Mouse (Mus musculus) ovary, postnatal 14 days (tissue): Measurements from ENCODE around the gene Mrps12.
A peak's percentile ranks its signal among the peaks of the same experiment; 100 is the strongest.

Experiments
- DNase-seq: peaks from one replicate; pipeline ENCODE4 v3.0.0; 2022; ENCODE audit warnings: low spot score

Mrps12 gene

DNA sequence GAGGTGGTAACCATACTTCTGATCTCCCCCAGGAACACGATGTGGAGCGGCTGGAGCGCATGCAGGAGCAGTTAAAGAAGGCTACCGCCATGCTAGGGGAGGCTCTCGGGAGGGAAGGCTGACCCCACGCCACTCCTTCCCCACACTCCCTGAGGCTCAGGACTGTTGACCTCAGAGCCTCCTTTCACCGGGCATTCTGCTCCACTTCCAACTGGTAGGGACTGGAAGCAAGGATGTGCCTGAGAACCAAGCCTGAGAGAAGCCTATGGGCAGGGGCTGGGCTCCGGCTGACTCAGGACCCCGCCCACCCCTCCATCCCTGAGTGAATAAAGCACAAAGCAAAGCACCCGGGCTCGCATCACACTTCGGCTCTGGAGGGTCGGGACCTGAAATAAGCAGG lies 17.0 kb upstream of the Mrps12 start:
- DNase-seq: no peak

DNA sequence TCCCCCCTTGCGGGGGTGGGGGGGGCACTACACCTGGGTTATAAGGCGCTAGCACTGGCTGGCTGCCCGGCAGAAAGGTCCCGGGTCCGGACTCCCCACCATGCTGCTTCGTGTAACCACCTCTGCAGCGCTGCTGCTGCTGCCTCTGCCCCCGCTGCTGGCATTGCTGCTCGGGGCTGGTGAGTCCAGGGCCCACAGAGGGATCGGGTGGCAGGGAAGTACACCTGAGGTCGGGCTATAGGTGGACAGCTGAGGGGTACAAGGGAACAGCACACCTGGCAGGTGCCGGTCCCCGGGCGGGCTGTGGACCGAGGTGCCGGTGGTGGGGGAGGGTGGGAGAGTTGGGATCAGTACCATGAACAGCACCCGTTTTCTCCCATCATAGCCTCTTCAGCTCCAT lies 14.5 kb upstream of the Mrps12 start, which contains the start of gene Ccer2:
Gene Ccer2, plus strand, starts transcription at position 96 of the 400 bp plus-strand sequence.
- no peak for DNase-seq

DNA sequence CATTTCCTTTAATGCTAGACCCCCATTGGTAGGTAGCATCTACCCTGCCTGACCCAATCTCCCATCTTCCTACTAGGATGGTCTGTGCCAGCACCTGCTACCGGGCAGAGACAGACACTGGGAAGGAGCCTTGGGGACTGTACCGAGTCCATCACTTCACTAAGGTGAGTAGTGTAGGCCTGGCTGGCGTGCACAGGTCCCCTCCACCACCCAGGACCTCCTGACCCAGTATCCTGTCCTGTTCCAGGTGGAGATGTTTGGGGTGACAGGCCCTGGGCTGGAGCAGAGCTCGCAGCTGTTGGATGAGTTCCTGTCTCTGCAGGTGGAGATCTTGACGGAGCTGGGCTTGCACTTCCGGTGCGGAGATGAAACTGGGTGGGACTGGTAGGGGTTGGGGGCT lies 8.3 kb upstream of the Mrps12 start:
- no peak for DNase-seq

DNA sequence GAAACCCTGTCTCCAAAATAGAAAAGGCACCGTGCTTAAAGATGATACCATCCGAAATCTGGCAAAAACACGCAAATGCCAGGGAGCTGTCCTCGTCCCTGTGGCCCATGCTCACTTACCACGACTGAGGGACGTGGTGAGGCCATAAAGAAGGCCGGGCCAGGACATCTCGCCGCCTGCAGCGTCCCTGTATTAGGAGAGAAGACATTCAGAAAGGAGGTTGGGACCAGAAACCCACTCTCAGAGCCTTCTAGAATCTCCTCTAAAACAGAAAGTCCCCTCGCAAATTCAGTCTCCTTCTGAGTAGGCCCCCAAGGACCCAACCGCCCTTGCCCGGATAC lies 282 bp downstream of the Mrps12 start:
- DNase-seq: no peak

DNA sequence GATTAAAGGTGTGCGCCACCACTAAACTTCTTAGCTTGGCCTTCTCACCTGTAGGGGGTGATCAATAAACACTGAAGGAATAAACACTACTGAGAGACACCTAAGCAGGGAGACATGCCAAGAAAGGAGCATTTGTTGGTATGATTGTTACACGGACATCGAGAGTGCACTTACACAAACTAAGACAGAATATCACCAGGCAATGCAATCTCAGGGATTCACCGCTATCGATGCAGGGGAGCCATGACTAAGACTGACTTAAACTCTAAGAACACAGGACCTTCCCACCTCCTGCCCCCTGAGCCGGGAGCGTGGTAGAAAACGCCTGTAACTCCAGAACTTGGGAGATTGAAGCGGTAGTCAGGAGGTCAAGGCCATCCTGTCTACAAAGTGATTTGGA lies 671 bp downstream of the Mrps12 start:
- DNase-seq: no peak

DNA sequence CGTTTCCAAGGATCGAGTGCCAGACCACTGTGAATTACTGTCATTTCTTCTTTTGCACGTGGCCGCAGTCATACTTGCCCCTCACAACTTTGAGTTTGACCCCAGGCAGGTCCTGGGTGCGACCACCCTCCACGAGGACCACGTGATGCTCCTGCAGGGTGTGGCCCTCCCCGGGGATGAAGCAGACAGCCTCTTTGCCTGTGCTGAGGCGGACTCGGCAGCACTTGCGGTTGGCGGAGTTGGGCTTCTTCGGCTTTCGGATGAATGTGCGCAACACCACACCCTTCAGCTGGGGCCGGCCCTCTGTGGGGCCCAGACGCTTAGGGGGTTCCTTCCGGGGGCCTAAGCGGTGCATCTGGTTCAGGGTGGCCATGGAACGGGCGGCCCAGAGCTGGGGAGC lies 1.8 kb downstream of the Mrps12 start:
- no peak for DNase-seq

DNA sequence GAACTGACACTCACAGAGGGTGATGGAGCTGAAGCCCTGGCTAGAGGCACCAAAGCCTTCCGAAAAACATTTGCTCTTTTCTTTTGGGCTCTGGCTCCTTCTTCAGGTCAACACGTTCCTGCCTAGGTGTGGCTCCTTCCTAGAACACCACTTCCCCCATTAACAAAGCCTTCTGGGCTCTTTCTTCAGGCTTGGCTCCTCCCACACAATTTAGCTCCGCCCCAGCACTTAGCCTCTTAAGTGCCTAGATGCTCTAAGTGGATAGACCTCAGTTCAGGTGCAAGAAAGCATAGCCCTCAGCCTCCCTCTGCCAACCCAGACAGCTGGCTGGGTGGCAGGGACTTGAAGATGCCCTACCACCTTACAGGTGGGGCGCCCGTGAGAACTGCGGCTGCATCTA lies 5.9 kb downstream of the Mrps12 start:
- no peak for DNase-seq

DNA sequence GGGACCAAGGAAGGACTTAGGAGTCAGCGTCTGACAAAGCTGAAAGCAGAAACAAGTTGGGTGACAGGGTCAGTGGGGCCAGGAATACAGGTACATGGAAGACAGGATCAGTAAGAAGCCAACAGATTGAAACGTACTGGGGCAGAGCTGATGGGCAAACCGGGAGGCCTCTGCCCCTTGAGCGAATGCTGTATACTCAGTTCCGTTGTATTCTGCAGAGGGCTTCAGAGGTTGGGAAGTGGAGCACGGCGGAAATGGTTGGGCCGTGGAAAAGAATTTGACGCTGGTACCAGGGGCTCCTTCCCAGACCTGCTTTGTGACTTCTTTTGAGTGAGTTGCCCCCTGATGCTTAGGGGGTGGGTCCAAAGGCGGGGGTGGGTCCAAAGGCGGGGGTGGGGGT lies 8.4 kb downstream of the Mrps12 start:
- DNase-seq: no peak

DNA sequence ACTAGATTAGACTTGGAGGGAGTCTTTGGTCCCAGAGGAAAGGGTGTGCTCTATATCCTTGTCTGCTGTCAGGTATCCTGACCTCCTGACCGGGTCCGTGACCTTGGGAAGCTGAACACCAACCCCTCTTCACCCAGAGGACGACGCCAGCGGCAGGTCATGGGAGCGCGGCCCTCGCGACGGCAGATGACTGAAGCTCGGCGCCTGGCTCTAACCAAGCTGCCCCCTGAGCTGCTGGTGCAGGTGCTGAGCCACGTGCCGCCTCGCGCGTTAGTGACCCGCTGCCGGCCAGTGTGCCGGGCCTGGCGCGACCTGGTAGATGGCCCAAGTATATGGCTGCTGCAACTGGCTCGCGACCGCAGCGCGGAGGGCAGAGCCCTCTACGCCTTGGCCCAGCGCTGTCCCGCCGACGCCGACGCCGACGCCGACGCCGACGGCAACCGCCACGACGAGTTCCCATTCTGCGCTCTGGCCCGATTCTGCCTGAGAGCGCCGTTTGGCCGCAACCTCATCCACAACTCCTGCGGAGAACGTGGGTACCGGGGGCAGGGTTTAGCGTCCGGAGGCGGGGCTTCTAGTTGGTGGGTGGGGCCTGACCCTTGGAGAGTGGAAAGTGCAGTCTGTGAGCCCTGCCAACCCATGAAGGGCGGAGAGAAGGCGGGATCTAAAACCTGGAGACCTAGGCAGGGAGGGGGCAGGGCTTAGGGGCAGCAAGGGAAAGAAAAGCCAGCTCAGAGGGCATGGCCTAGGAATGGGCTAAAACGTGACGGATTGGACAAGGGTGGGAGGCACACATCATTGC lies 9.1 kb downstream of the Mrps12 start:
- peak; percentile 46 for DNase-seq

DNA sequence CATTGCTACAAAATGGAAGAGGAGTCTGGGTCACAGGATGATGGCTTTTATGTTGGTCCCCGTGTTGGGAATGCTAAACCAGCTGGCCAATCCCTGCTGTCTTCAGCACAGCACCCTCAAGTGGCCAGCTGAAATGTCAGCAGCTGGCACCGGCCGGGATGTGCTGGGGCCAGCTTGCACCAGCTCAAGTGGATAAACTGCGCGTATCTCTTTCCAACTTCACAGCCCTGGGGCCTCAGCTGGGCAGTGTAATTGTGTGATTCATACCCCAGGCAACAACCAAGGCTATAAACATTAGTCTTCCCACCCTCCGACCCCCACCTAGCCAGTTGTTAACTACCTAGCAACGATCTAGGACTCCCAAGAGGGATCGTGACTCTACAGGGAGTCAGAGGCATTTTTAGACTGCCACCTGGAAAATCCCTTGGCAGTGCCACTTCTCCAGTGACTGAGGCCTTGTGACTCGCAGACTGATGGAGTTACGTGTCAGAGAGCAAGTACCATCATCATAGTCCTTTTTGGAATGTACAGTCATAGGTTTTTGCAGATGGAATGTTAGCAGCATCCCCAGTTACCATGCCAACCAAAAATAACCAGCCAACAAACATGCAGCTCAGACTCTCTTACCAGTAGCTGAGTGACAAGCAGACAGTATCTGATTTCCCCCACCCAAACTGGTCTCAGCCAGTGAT lies 13.8 kb downstream of the Mrps12 start:
- DNase-seq: no peak

DNA sequence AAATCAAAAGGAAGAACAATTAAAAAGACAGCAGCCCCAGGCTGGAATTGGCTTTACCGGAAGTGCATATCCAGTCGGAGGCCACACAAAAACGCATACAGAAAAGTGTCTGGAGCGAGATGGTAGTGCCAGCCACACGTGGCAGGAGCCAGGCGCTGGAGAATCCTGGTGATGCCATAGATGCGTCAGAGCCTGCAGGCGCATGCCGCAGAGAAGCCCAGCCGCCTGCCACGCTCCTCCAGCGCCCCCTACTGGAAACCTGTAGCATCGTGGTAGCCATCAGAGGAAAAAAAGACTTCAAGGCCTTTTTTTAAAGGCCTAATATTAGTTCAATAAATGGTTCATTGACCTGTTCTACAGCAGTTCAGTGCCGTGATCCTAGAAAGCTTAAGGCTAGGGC lies 15.0 kb downstream of the Mrps12 start:
- DNase-seq: peak; percentile 64

DNA sequence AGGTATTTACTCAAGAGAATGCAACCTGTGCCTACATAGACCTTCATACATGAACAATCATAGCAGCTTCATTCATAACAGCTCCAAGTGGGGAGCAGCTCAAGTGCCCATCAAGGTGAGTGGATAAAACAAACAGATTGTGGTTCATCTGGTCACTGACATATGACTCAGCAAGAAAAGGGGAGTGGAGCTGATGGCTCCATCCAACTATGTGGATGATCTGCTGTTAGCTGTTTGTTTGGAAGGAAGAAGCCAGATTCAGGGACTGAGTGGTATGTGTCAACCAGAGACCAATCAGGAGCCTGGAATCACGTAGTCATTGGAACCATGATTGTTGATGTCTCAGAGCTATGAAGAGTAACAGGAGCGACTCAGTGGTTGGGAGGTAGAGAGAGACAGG lies 17.0 kb downstream of the Mrps12 start:
- no peak for DNase-seq

DNA sequence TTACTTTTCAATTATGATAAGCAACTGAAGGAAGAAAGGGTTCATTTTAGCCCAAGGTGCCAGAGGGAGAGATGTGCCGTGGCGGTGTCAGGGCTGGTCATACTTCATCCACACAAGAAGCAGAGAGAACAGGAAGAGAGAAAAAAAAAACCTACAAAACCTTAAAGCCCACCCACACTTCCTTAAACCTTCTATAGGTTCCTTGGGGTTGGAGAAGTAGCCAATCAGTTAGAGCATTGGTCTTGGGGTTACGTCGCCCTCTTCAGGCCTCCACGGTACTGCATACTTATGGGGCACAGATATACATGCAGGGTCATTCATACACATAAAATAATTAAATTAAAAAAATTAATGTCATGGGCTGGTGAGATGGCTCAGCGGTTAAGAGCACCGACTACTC lies 19.5 kb downstream of the Mrps12 start:
- no peak for DNase-seq

DNA sequence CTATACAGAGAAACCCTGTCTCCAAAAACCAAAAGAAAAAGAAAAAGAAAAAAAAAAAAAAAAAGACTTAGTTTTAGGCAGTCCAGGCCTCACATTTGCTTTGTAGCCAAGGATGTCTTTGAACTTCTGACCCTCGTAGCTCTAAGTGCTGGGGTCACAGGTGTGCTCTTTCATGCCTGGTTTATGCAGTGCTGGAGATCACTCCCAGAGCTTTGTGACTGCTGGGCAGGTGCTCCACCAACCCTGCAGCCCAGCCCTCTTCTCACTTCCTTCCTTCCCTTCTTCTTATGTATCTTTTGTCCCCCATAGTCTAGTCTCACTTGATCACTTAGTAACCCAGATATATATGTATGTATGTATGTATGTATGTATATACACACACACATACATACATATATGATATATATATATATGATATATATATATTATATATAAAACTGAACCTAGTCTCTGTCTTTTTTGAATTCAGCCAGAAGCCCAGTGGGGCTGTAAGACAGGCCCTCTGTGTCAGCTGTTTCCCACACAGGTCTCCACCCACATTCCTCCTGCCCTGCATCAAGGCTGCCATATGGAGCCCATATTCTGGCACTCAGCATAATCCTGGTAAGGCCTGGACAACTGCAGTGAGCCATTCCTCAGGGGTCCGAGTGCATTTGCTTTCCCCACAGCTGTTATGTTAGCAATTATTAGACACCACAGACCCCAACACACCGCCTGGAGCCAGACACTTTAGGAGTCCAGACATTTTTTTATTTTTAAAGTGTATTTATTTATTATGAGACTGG lies 20.7 kb downstream of the Mrps12 start:
- DNase-seq: no peak

DNA sequence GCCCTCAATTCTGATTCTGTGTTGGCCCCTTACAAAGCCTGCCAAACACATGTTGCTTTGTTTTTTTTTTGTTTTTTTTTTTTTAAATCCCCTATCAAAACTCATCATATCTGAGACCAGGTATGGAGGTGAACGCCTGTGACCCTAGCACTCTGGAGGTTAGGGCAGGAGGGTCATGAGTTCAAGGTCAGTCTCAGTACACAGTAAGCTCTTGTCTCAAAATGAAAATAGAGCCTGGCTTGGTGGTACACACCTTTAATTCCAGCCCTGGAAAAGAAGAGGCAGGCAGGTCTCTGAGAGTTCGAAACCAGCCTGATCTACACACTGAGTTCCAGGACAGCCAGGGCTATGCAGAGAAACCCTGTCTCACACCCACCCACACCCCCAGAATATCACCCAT lies 22.0 kb downstream of the Mrps12 start:
- no peak for DNase-seq

DNA sequence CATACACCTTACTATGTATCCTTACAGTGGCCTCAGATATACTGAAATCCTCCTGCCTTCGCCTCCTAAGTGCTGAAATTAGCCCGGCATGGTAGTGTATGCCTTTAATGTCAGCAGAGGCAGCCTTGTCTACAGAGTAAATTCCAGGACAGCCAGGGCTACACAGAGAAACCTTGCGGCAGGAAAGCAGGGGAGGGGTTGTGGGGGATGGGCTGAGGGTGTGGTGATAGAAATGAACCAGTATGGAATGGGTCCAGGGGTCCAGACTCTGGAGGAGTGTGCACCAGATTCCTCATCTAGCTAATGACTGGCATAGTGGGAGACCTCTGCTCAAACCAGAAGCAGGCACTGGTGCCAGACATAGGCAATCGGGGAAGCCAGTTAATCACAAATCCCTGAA lies 22.5 kb downstream of the Mrps12 start:
- no peak for DNase-seq

DNA sequence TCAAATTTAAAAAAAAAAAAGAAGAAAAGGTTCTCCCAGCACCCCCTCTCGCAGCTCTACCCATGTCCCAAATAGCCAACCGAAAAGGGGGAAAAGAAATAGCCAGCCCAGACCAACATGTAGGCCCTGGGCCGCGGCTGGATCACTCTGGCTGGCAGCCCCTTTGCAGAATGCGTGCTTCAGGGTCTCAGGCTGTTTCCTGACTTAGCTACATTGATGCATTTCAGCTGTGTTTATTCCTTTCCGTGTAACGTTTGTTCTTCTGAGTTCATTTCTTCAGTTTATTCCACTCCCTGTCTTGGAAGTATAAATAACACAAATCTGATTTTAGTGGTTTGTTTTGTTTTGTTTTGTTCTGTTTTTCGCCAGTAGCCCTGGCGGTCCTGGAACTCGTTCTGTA lies 23.9 kb downstream of the Mrps12 start:
- no peak for DNase-seq

DNA sequence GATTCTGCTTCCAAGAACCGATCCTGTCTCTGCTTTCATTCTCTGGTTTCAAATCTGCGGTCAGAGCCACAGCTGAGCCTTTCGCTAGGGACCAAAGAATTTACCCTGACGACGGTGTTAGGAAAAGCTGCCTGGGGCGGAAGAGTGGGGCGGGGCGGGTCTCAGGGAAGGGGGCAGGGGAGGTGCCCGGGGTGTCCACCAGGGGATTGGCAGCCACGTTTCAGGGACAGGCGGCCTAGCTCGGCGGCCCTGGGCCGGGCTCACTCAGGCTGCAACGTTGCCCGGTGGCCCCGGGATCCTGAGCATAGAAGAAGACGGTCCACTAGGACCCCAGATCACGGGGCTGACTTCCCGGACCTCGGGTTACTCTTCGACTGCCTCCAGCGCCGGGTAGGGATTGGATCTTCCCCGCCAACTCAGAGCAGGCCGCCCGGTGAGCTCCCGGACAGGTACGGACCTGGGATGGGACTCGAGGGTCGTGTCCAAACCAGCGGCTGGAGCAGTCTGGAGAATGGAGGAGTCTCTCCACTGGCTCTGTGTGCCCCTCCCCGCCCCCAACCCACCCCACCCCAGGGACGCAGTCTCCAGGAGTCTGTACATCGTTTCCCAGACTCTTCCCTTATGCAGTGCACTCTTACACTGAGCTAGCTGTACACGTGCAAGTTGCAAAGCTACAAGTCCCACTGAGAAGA lies 24.9 kb downstream of the Mrps12 start, which contains the start of gene Fbxo17:
Gene Fbxo17, plus strand, starts transcription at position 215 of the 692 bp plus-strand sequence.
- peak; percentile 44 for DNase-seq

DNA sequence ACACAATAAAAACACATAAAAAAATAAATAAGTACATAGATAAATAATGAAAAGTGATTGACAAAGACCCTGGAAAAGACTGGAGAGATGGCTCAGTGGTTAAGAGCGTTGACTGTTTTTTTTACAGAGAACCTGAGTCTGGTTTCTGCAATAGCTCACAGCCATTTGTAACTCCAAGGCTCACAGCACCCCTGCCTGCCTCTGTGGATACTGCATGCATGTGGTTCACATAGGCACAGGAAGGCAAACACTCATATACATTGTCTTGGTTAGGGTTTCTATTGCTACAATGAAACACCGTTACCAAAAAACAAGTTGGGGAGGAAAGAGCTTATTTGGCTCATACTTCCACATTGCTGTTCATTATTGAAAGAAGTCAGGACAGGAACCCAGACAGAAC lies 26.0 kb downstream of the Mrps12 start:
- DNase-seq: no peak

DNA sequence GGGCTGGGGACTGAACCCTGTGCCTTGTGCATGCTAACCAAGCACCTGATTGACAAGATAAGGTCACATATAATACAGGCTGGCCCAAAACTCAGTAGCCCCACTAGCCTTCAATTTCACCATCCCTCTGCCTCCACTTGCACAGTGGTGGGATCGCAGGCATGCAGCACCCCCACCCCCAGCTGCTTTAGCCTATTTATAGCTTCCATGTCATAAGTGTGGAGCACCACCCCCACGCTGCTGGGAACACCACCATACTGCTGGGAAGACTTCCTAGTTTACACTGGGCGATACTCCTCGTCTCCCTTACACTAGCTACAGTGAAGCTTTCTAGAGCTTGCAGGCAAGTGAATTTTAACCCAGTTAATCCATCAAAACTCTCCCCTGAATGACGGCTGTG lies 27.0 kb downstream of the Mrps12 start:
- no peak for DNase-seq

DNA sequence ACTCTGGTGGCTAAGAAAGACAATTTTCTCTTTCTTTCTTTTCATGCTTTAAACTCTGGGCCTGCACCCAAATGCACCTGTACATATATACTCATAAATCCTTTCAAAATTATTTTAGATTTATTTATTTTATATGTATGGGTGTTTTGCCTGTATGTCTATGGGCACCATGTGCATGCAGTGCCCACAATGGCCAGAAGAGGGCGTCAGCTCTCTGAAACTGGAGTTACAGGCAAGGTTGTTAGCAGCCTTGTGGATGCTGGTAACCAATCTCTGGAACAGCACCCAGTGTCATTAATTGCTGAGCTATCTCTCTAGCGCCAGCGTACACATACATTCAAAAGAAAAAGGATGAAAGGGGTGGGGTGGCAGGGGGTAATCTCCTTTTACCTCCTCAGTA lies 30.7 kb downstream of the Mrps12 start:
- no peak for DNase-seq

DNA sequence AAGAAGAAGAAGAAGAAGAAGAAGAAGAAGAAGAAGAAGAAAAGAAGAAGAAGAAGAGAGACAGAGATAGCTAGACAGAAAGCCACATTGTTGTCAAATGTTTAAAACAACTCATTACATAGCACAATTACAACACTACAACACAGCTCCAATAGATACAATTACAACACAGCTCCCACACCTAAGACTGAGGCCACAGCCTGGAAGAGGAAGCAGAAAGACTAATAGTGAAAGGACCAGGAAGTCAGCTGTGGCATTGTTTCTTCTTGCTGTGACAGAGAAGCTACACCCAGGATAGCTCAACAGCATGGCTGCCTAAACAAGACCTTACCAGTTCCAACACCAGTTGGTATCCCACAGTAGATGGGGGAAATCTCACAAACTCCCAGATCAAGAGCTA lies 32.2 kb downstream of the Mrps12 start:
- no peak for DNase-seq
